Mouse (Mus musculus) liver, postnatal 0 days (tissue): ENCODE results near the gene Dvl2. TPM values are rescaled to one million over a fixed set of nuclear protein-coding genes. Genes with fewer than 3 reads are reported as not detected.

ENCODE experiments used
- ATAC-seq: fragments of 200-750 bp; cut with Nextera tagmentation; 2 replicates; pipeline ENCODE4 v1.8.0; 2017; ENCODE audit warnings: mild to moderate bottlenecking, moderate library complexity
- DNase-seq: peaks from one replicate; pipeline ENCODE4 v3.0.0-alpha.2; 2016
- H3K27ac ChIP-seq: fragments of 300-500 bp; sonication (generic); 2 replicates; pipeline ENCODE4 v1.5.1; 2014; ENCODE audit warnings: antibody characterized with exemption, moderate library complexity, mild to moderate bottlenecking, low read depth
- H3K27me3 ChIP-seq: fragments of 300-500 bp; sonication (generic); 2 replicates; pipeline ENCODE4 v1.6.1; 2014; ENCODE audit warnings: low read length, control low read depth, mixed read lengths; ENCODE audit not compliant: insufficient read depth
- H3K36me3 ChIP-seq: fragments of 300-500 bp; sonication (generic); replicated peaks from 2 replicates; pipeline ENCODE4 v1.6.1; 2014; ENCODE audit warnings: mild to moderate bottlenecking, control low read depth, low read length, moderate library complexity, mixed read lengths; ENCODE audit not compliant: insufficient read depth
- H3K4me1 ChIP-seq: fragments of 300-500 bp; sonication (generic); 2 replicates; pipeline ENCODE4 v1.6.1; 2014; ENCODE audit warnings: antibody characterized with exemption, mild to moderate bottlenecking, control low read depth; ENCODE audit not compliant: insufficient read depth
- H3K4me2 ChIP-seq: fragments of 300-500 bp; sonication (generic); 2 replicates; pipeline ENCODE4 v1.6.1; 2014; ENCODE audit warnings: low read depth, mild to moderate bottlenecking, low read length, moderate library complexity, mixed read lengths
- H3K4me3 ChIP-seq: fragments of 300-500 bp; sonication (generic); 2 replicates; pipeline ENCODE4 v1.5.1; 2014; ENCODE audit warnings: low read depth, low read length
- H3K9ac ChIP-seq: fragments of 300-500 bp; sonication (generic); replicated peaks from 2 replicates; pipeline ENCODE4 v1.6.1; 2014; ENCODE audit warnings: mild to moderate bottlenecking, moderate library complexity
- H3K9me3 ChIP-seq: fragments of 300-500 bp; sonication (generic); 2 replicates; pipeline ENCODE4 v1.6.1; 2016; ENCODE audit warnings: mild to moderate bottlenecking, control low read depth, low read length, mixed read lengths
- CTCF ChIP-seq: sonication (generic); IDR thresholded peaks from 2 replicates; pipeline ENCODE4 v1.5.1; 2016; ENCODE audit warnings: antibody characterized with exemption, low read depth
- EP300 ChIP-seq: IDR thresholded peaks from 2 replicates; pipeline ENCODE4 v1.6.1; 2016; ENCODE audit warnings: antibody characterized with exemption, low read depth, mild to moderate bottlenecking
- WGBS: fragments of 180-500 bp; shearing (Covaris S2); extraction: QIAGEN DNeasy Blood & Tissue Kit; methylation state at CpG from one replicate; pipeline ENCODE4 v1.1.7; 2014; ENCODE audit not compliant: insufficient replicate concordance; 5-methylcytosine and 5-hydroxymethylcytosine counted together
- polyA plus RNA-seq: library from polyadenylated mRNA; unstranded; fragments of >200 nt; fragmentation: Nextera tagmentation; extraction: Ambion mirVana; gene quantifications from 2 replicates; pipeline ENCODE4 v1.2.1, GENCODE M21; 2015

Dvl2 gene
- polyA plus RNA-seq, 1 experiment from 2014 or later, result 2.7 TPM

- Histone ChIP-seq H3K4me3 (no peak overlapping the region), H3K9ac (no peak overlapping the region), H3K36me3 (no peaks in the 10 kb centered on the region), H3K4me2 (no peak overlapping the region), H3K4me1 (no peaks in the 10 kb centered on the region), H3K9me3 (no peaks in the 10 kb centered on the region), H3K27ac (no peak overlapping the region), H3K27me3 (no peaks in the 10 kb centered on the region)
- ATAC-seq (no peak), DNase-seq (no peak)
- 86% methylated on average over 10 of the region's 10 CpGs for WGBS
- TF ChIP-seq EP300 (no peak), CTCF (no peak)
Observed at GRCm38 (mm10) chr11:70039631-70040030, 39.2 kb downstream of the Dvl2 start.

DNA sequence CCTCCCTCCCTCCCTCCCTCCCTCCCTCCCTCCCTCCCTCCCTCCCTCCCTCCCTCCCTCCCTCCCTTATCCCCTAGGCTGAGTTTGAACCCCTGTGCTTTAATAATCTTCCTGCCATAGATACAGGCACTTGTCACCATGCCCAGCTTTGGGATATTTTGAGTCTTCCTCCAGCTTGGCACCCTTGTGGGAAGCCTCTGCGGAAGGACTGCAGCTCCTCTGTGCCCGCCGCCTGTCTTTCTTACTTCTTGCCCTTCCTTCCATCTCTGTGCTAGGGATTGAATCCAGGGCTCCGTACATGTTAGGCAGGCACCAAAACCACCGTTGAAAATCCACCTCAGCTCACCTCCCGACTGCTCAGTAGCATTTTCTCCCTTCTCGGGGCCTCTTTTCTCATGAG, 39.8 kb downstream of the Dvl2 start:
- Histone ChIP-seq H3K9me3 (no peaks in the 10 kb centered on the region), H3K4me3 (no peak overlapping the region), H3K4me1 (no peaks in the 10 kb centered on the region), H3K9ac (no peak overlapping the region), H3K36me3 (no peaks in the 10 kb centered on the region), H3K27ac (no peak overlapping the region), H3K4me2 (no peak overlapping the region), H3K27me3 (no peaks in the 10 kb centered on the region)
- 64% methylated on average over 7 of the region's 7 CpGs for WGBS
- no peak for DNase-seq
- ATAC-seq, result no peak
- TF ChIP-seq CTCF, result no peak
- no peak for TF ChIP-seq EP300

DNA sequence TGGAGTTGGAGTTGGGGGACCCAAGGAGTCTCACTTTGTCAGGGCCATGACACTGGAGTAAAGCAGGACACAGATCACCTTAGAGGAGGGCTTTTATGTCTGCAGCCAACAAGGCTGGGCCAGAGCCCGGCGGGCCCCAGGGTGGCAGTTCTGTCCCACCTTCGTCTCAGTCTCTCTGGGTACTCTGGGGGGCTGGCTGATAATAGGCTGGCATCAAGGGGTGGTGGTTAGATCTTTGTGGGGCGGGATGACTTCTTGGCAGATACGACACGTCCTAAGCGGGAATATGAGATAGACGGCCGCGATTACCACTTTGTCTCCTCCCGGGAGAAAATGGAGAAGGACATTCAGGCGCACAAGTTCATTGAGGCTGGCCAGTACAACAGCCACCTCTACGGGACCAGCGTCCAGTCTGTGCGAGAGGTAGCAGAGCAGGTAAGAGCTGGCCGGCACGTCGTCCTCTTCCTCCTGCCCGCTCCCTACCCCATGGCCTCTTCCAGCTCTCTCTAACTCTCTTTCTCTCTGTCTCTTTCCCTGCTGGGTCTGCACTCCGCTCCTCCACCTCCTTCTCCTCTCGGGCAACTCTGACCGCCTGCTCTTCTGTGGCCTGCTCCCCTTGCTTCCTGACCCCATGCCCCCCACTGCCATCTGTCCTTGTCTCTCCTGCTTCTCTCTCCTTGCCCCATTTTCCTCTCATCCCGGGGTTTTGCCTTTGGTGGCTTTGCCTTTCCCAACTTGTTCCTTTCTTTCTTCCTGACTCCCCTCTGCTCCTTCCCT, 42.1 kb downstream of the Dvl2 start:
- no peaks in the 10 kb centered on the region for H3K27me3 ChIP-seq
- no peak overlapping the region for H3K27ac ChIP-seq
- WGBS, result 87% methylated on average over 23 of the region's 23 CpGs
- no peak overlapping the region for H3K4me2 ChIP-seq
- no peak overlapping the region for H3K9ac ChIP-seq
- ATAC-seq (no peak), DNase-seq (no peak)
- TF ChIP-seq CTCF (no peak), EP300 (no peak)
- no peaks in the 10 kb centered on the region for H3K9me3 ChIP-seq
- H3K4me3 ChIP-seq, result no peak overlapping the region
- H3K4me1 ChIP-seq, result no peaks in the 10 kb centered on the region
- no peaks in the 10 kb centered on the region for H3K36me3 ChIP-seq

DNA sequence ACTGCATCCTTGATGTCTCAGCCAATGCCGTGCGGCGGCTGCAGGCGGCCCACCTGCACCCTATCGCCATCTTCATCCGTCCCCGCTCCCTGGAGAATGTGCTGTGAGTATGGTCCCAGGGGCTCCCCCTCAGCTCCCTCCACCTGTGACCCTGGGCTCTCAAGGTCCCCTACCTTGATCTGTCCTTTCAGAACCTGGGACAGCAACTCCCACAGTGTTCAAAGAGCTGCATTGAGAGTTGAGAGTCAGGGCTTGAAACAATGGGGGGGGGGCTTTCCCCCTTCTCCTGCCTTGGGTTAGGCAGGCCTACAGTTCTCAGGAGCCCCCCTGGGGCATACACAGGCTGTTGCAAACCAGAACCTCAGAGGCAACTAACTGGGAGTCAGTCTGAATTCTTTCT, 43.3 kb downstream of the Dvl2 start:
- no peak for DNase-seq
- no peak overlapping the region for H3K27ac ChIP-seq
- H3K36me3 ChIP-seq, result no peaks in the 10 kb centered on the region
- no peak for ATAC-seq
- H3K9ac ChIP-seq, result no peak overlapping the region
- TF ChIP-seq EP300, result no peak
- no peak for TF ChIP-seq CTCF
- H3K4me3 ChIP-seq, result no peak overlapping the region
- no peaks in the 10 kb centered on the region for H3K9me3 ChIP-seq
- H3K27me3 ChIP-seq, result no peaks in the 10 kb centered on the region
- H3K4me2 ChIP-seq, result no peak overlapping the region
- WGBS, result 86% methylated on average over 7 of the region's 7 CpGs
- no peaks in the 10 kb centered on the region for H3K4me1 ChIP-seq

DNA sequence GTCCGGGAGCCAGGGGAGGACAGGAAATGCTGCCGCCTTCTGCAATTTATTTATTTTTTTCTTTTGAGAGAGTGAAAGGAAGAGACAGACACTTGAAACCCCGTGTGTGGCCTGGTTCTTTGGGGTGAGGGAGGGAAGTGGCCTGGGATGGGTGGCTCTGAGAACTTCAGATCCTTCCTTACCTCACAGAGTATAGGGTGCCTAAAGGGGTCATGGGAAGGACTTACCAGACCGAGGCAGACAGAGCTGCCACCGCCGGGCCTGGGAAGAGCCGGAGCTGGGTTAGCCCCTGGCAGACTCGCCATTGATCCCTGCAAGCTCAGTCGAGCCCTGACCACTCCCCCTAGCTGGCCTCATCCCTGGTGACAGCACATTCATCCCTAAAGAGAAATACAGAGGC, 45.0 kb downstream of the Dvl2 start:
- H3K9ac ChIP-seq, result no peak overlapping the region
- H3K4me2 ChIP-seq, result no peak overlapping the region
- no peaks in the 10 kb centered on the region for H3K4me1 ChIP-seq
- no peak for DNase-seq
- H3K4me3 ChIP-seq, result no peak overlapping the region
- no peak overlapping the region for H3K27ac ChIP-seq
- ATAC-seq, result no peak
- WGBS, result 73% methylated on average over 9 of the region's 9 CpGs
- TF ChIP-seq CTCF, result no peak
- no peaks in the 10 kb centered on the region for H3K36me3 ChIP-seq
- no peaks in the 10 kb centered on the region for H3K9me3 ChIP-seq
- no peaks in the 10 kb centered on the region for H3K27me3 ChIP-seq

DNA sequence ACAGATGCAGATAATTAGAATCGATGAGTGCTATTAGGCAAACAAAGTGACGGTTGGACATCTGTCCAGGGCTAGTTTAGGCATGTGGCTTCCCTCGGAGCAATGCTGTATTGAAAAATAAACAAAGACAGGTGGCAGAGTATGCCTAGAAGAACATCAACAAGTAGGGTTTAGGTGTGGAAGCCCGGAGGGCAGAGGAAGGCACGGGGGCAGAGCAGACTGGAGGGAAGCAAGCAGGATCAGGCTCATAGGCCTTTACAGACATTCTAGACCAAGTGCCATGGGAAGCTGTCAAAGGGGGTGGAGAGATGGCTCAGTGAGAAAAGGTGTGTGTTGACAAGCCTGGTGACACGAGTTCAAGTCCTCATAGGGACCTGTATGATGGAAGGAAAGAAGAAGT, 49.0 kb downstream of the Dvl2 start:
- Histone ChIP-seq H3K4me2 (no peak overlapping the region), H3K9me3 (no peaks in the 10 kb centered on the region), H3K9ac (no peak overlapping the region), H3K27ac (no peak overlapping the region), H3K27me3 (no peaks in the 10 kb centered on the region), H3K36me3 (no peaks in the 10 kb centered on the region), H3K4me3 (no peak overlapping the region), H3K4me1 (no peaks in the 10 kb centered on the region)
- ATAC-seq (no peak), DNase-seq (no peak)
- 68% methylated on average over 6 of the region's 6 CpGs for WGBS
- TF ChIP-seq CTCF (no peak), EP300 (no peak)
